In genomic region chr7:45395129-45395541, GRCm38 (mm10) we compare ENCODE assay signal across 8 mouse cellular contexts. TPM values are rescaled to one million over a fixed set of nuclear protein-coding genes. Genes with fewer than 3 reads are reported as not detected.
DNase-seq lines count a peak whose midpoint lies in the region; ATAC-seq lines count a peak whose summit lies in the region.

No protein-coding gene starts in this region.

- no peaks in the 10 kb centered on the region for H3K27me3 ChIP-seq in heart, embryonic 15.5 days
- H3K27me3 ChIP-seq in midbrain, embryonic 15.5 days (replicated peaks): no peaks in the 10 kb centered on the region

- peaks cover 22% of the 10 kb centered on the region for H3K4me1 ChIP-seq in heart, embryonic 15.5 days (replicated peaks)
- peaks cover 22% of the 10 kb centered on the region for H3K4me1 ChIP-seq in midbrain, embryonic 15.5 days

- H3K4me2 ChIP-seq in heart, embryonic 15.5 days: peak overlapping the region; percentile 82
- peak overlapping the region; percentile 82 for H3K4me2 ChIP-seq in midbrain, embryonic 15.5 days

- no peaks in the 10 kb centered on the region for H3K9me3 ChIP-seq in heart, embryonic 15.5 days (replicated peaks)
- H3K9me3 ChIP-seq in midbrain, embryonic 15.5 days: no peaks in the 10 kb centered on the region

- peaks cover 24% of the 10 kb centered on the region for H3K36me3 ChIP-seq in heart, embryonic 15.5 days
- H3K36me3 ChIP-seq in midbrain, embryonic 15.5 days (replicated peaks): peaks cover 19% of the 10 kb centered on the region

- peak overlapping the region; percentile 84 for H3K9ac ChIP-seq in heart, embryonic 15.5 days
- peak overlapping the region; percentile 74 for H3K9ac ChIP-seq in midbrain, embryonic 15.5 days

- peak; percentile 72 for ATAC-seq in heart, embryonic 15.5 days (replicated peaks; ENCODE audit: insufficient number of reproducible peaks, insufficient read depth, low FRiP score, low read depth)
- ATAC-seq in midbrain, embryonic 15.5 days (replicated peaks): peak; percentile 84

- peak overlapping the region; percentile 78 for H3K4me3 ChIP-seq in heart, embryonic 15.5 days
- peak overlapping the region; percentile 59 for H3K4me3 ChIP-seq in midbrain, embryonic 15.5 days

- DNase-seq in heart, adult 9 months (ENCODE audit: low spot score in 2 of 2): no peak
- DNase-seq in ES-CJ7 (ENCODE audit: low read depth, low spot score): peak; percentile 91
- peak; percentile 92 for DNase-seq in embryo, embryonic 10.5 days (ENCODE audit: low spot score)
- DNase-seq in hindlimb bud, embryonic 11.5 days (ENCODE audit: extremely low spot score, low read depth, low spot score): peak; percentile 58
- DNase-seq in adrenal gland, adult 8-10 months: no peak
- no peak for DNase-seq in thymus, postnatal 25 days

- H3K27ac ChIP-seq in heart, embryonic 15.5 days: peak overlapping the region; percentile 95
- H3K27ac ChIP-seq in midbrain, embryonic 15.5 days: peak overlapping the region; percentile 92

- WGBS in heart, embryonic 15.5 days: under 1% methylated on average over 19 of the region's 20 CpGs
- WGBS in midbrain, embryonic 15.5 days: 0% methylated on average over 19 of the region's 20 CpGs

RNA-seq across cellular contexts. Expression of gene Snrnp70, which starts 0.4 kb away (rescaled TPM):
- polyA plus RNA-seq in heart, embryonic 15.5 days (2015; fragmentation: Nextera tagmentation; extraction: Ambion mirVana): 123 and 146 TPM in 2 replicates
- 202 and 214 TPM in 2 replicates for polyA plus RNA-seq in midbrain, embryonic 15.5 days (2015; fragmentation: Nextera tagmentation; extraction: Ambion mirVana)
- total RNA-seq in adrenal gland, adult 8-10 months (2022): 100 to 1,000 TPM; 232 to 563 (median 376) TPM

RNA-seq across cellular contexts. Expression of gene Kcna7, which starts 10.3 kb away (rescaled TPM):
- 0.33 and 0.58 TPM in 2 replicates for polyA plus RNA-seq in heart, embryonic 15.5 days (2015; fragmentation: Nextera tagmentation; extraction: Ambion mirVana)
- not detected in 2 replicates for polyA plus RNA-seq in midbrain, embryonic 15.5 days (2015; fragmentation: Nextera tagmentation; extraction: Ambion mirVana)
- total RNA-seq in adrenal gland, adult 8-10 months (2022): not detected

RNA-seq across cellular contexts. Expression of gene Ntf5, which starts 18.4 kb away (rescaled TPM):
- 0.81 and 1.6 TPM in 2 replicates for polyA plus RNA-seq in heart, embryonic 15.5 days (2015; fragmentation: Nextera tagmentation; extraction: Ambion mirVana)
- polyA plus RNA-seq in midbrain, embryonic 15.5 days (2015; fragmentation: Nextera tagmentation; extraction: Ambion mirVana): 0.10 TPM in 1 of 2 replicates, not detected in the other
- total RNA-seq in adrenal gland, adult 8-10 months (2022): under 1 TPM in 3 of 4 experiments, not detected in 1; 0.13 to 0.22 (median 0.20) TPM

RNA-seq across cellular contexts. Expression of gene Lin7b, which starts 24.8 kb away (rescaled TPM):
- 1.2 and 1.3 TPM in 2 replicates for polyA plus RNA-seq in heart, embryonic 15.5 days (2015; fragmentation: Nextera tagmentation; extraction: Ambion mirVana)
- 24.4 TPM in 2 replicates for polyA plus RNA-seq in midbrain, embryonic 15.5 days (2015; fragmentation: Nextera tagmentation; extraction: Ambion mirVana)
- total RNA-seq in adrenal gland, adult 8-10 months (2022): 10 to 100 TPM in 2 of 4 experiments, 1 to 10 TPM in 2; 1.8 to 14.1 (median 7.6) TPM

RNA-seq across cellular contexts. Expression of gene Lhb, which starts 25.5 kb away (rescaled TPM):
- not detected in 2 replicates for polyA plus RNA-seq in heart, embryonic 15.5 days (2015; fragmentation: Nextera tagmentation; extraction: Ambion mirVana)
- polyA plus RNA-seq in midbrain, embryonic 15.5 days (2015; fragmentation: Nextera tagmentation; extraction: Ambion mirVana): 0.45 and 0.63 TPM in 2 replicates
- total RNA-seq in adrenal gland, adult 8-10 months (2022): not detected

Comparison
In these comparisons a context has a peak if more than half of its experiments do, and no peak if none do; other contexts are left out.
1. DNase-seq: peak in ES-CJ7 (single experiment), embryo, embryonic 10.5 days (single experiment) and hindlimb bud, embryonic 11.5 days (single experiment); none in heart, adult 9 months (0 of 2), adrenal gland, adult 8-10 months (single experiment) and thymus, postnatal 25 days (single experiment).